Mouse (Mus musculus): Measurements from ENCODE around the gene Cacna1e. TPM values are rescaled to one million over a fixed set of nuclear protein-coding genes. Genes with fewer than 3 reads are reported as not detected.

The Cacna1e gene
- polyA plus RNA-seq, 1 experiment, result not detected

DNA sequence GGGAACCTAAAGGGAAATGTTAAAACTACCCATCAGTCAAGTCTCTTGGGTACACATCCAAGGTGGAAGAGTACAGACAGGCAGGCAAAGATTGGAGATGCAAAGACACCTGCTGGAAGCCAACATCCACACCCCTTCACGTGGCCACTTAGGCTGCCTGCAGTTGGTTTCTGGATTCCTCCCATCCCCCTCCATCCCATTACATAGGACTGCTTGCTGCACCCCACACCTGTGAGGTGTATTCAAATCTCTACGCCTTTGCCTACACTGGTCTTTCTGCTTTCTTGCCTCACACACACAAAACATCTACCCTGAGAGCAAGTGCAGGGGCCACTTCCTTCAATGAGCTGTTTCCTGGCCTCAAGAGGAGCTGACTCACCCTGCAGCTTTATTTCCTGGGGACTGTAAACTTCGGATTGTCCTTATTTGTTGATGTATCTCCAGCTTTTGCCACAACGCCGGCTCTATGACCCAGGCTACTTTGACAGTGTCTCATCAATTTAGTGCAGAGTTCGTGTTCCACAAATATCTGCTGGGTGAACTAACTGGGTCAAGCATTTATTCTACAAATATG, 43.2 kb downstream of the Cacna1e start:
- Histone ChIP-seq H3K27ac (ENCODE audit: insufficient read depth, low read depth, low read length) (no peak overlapping the region), H3K4me3 (ENCODE audit: insufficient read depth, low read length) (no peak overlapping the region), H3K4me1 (ENCODE audit: control insufficient read depth, insufficient read depth, low read length) (no peaks in the 10 kb centered on the region)
- no peak for TF ChIP-seq POLR2A (IDR thresholded peaks at IDR 0.05; ENCODE audit: borderline replicate concordance, low read depth, low read length)
- no peak for TF ChIP-seq CTCF (IDR thresholded peaks at IDR 0.05; ENCODE audit: low read depth, low read length)

GRCm38 (mm10) chr1:154839272-154839671, 45.0 kb downstream of the Cacna1e start:
- Histone ChIP-seq H3K4me3 (ENCODE audit: insufficient read depth, low read length) (no peak overlapping the region), H3K4me1 (ENCODE audit: control insufficient read depth, insufficient read depth, low read length) (no peaks in the 10 kb centered on the region), H3K27ac (ENCODE audit: insufficient read depth, low read depth, low read length) (no peak overlapping the region)
- TF ChIP-seq CTCF (IDR thresholded peaks at IDR 0.05; ENCODE audit: low read depth, low read length), result no peak
- TF ChIP-seq POLR2A (IDR thresholded peaks at IDR 0.05; ENCODE audit: borderline replicate concordance, low read depth, low read length), result no peak

GRCm38 (mm10) chr1:154836473-154836872, 47.8 kb downstream of the Cacna1e start:
- no peak overlapping the region for H3K27ac ChIP-seq (ENCODE audit: insufficient read depth, low read depth, low read length)
- H3K4me1 ChIP-seq (ENCODE audit: control insufficient read depth, insufficient read depth, low read length), result no peaks in the 10 kb centered on the region
- no peak overlapping the region for H3K4me3 ChIP-seq (ENCODE audit: insufficient read depth, low read length)
- TF ChIP-seq POLR2A (IDR thresholded peaks at IDR 0.05; ENCODE audit: borderline replicate concordance, low read depth, low read length), result no peak

DNA sequence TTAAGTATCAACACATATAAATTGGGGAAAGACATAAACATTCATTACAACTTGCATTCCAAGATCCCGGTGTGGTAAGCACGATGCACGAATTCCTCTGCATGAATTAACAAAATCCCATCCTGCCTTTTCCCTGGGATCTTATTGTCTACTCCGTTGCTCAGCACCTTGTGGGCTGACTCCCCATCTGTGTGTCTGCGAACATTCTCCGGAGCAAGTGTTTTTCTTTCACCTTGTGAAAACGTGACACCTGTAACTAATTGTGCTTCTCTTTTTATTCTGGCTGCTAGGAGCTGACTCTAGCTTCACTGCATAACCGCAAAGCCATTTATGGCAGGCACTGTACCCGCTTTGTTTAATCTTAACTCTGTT, 52.1 kb downstream of the Cacna1e start:
- H3K4me1 ChIP-seq (ENCODE audit: control insufficient read depth, insufficient read depth, low read length), result no peaks in the 10 kb centered on the region
- H3K27ac ChIP-seq (ENCODE audit: insufficient read depth, low read depth, low read length), result no peak overlapping the region
- TF ChIP-seq POLR2A (IDR thresholded peaks at IDR 0.05; ENCODE audit: borderline replicate concordance, low read depth, low read length) (no peak), CTCF (IDR thresholded peaks at IDR 0.05; ENCODE audit: low read depth, low read length) (no peak)
- no peak overlapping the region for H3K4me3 ChIP-seq (ENCODE audit: insufficient read depth, low read length)

GRCm38 (mm10) chr1:154831269-154832167, 52.8 kb downstream of the Cacna1e start:
- Histone ChIP-seq H3K27ac (ENCODE audit: insufficient read depth, low read depth, low read length) (no peak overlapping the region), H3K4me3 (ENCODE audit: insufficient read depth, low read length) (no peak overlapping the region), H3K4me1 (ENCODE audit: control insufficient read depth, insufficient read depth, low read length) (no peaks in the 10 kb centered on the region)
- no peak for TF ChIP-seq CTCF (IDR thresholded peaks at IDR 0.05; ENCODE audit: low read depth, low read length)

DNA sequence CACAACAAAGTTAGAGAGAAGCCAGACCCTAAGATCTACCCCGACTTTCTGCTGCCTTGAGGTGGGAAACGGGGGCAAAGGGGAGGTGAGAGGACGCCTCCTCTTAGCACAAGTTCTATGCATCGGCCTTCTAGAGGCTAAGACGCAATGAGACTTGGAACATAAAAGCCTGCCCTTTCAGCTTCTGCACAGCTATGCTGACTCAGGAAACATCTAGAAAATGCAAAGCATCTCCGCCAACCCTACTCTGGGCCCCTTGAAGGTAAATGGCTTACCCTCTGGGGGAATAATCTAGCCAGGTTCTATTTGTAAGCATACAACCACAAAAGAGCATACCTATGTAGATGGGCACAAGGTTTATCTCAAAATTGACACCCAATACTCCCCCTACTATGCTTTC, 54.2 kb downstream of the Cacna1e start:
- H3K27ac ChIP-seq (ENCODE audit: insufficient read depth, low read depth, low read length), result no peak overlapping the region
- TF ChIP-seq POLR2A (IDR thresholded peaks at IDR 0.05; ENCODE audit: borderline replicate concordance, low read depth, low read length), result no peak
- TF ChIP-seq CTCF (IDR thresholded peaks at IDR 0.05; ENCODE audit: low read depth, low read length), result no peak
- no peaks in the 10 kb centered on the region for H3K4me1 ChIP-seq (ENCODE audit: control insufficient read depth, insufficient read depth, low read length)
- H3K4me3 ChIP-seq (ENCODE audit: insufficient read depth, low read length), result no peak overlapping the region

DNA sequence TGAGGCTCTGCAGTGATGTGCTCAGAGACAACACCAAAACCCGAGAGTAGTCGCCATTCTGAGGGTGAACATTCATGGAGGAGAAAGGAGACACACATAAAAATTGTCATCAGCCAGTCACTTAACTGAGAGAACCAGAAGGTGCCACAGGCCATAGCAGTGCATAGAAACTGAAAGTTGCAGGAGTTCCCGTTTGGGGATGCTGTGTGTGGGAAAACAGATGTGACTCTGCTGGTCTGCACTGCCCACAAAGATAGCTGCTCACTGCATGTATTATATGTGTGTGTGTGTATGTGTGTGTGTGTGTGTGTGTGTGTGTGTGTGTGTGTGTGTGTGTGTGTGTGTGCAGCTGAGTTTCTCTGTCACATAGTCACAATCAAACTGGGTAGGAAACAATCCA, 61.2 kb downstream of the Cacna1e start:
- no peak for TF ChIP-seq CTCF (IDR thresholded peaks at IDR 0.05; ENCODE audit: low read depth, low read length)
- TF ChIP-seq POLR2A (IDR thresholded peaks at IDR 0.05; ENCODE audit: borderline replicate concordance, low read depth, low read length), result no peak
- no peak overlapping the region for H3K4me3 ChIP-seq (ENCODE audit: insufficient read depth, low read length)
- no peaks in the 10 kb centered on the region for H3K4me1 ChIP-seq (ENCODE audit: control insufficient read depth, insufficient read depth, low read length)
- H3K27ac ChIP-seq (ENCODE audit: insufficient read depth, low read depth, low read length), result no peak overlapping the region

GRCm38 (mm10) chr1:154820422-154820821, 63.9 kb downstream of the Cacna1e start:
- no peak for TF ChIP-seq CTCF (IDR thresholded peaks at IDR 0.05; ENCODE audit: low read depth, low read length)
- no peak for TF ChIP-seq POLR2A (IDR thresholded peaks at IDR 0.05; ENCODE audit: borderline replicate concordance, low read depth, low read length)
- Histone ChIP-seq H3K27ac (ENCODE audit: insufficient read depth, low read depth, low read length) (no peak overlapping the region), H3K4me3 (ENCODE audit: insufficient read depth, low read length) (no peak overlapping the region), H3K4me1 (ENCODE audit: control insufficient read depth, insufficient read depth, low read length) (no peaks in the 10 kb centered on the region)

- no peaks in the 10 kb centered on the region for H3K4me1 ChIP-seq (ENCODE audit: control insufficient read depth, insufficient read depth, low read length)
- H3K27ac ChIP-seq (ENCODE audit: insufficient read depth, low read depth, low read length), result no peak overlapping the region
- no peak overlapping the region for H3K4me3 ChIP-seq (ENCODE audit: insufficient read depth, low read length)
- TF ChIP-seq CTCF (IDR thresholded peaks at IDR 0.05; ENCODE audit: low read depth, low read length) (no peak), POLR2A (IDR thresholded peaks at IDR 0.05; ENCODE audit: borderline replicate concordance, low read depth, low read length) (no peak)
Measured at GRCm38 (mm10) chr1:154819960-154820359, 64.3 kb downstream of the Cacna1e start.

DNA sequence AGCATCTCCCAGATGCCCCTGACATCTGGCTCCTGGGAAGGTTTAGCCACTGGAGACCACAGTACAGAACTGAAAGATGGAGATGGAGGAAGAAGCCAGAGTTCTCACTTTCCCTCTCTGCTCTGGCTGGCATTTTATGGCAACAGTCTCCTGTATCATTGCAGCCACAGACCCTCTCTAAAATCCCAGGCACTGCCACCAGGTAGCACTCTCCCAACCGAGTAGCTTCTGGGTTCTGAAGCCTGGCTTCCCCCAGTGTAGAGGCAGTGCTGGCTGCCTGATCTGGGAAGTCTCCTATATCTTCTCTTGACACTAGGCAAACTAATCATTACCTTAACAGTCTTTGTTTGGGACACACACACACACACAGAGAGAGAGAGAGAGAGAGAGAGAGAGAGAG, 65.6 kb downstream of the Cacna1e start:
- TF ChIP-seq POLR2A (IDR thresholded peaks at IDR 0.05; ENCODE audit: borderline replicate concordance, low read depth, low read length) (no peak), CTCF (IDR thresholded peaks at IDR 0.05; ENCODE audit: low read depth, low read length) (no peak)
- Histone ChIP-seq H3K4me1 (ENCODE audit: control insufficient read depth, insufficient read depth, low read length) (no peaks in the 10 kb centered on the region), H3K4me3 (ENCODE audit: insufficient read depth, low read length) (no peak overlapping the region), H3K27ac (ENCODE audit: insufficient read depth, low read depth, low read length) (no peak overlapping the region)

Data from bone marrow macrophage, adult 2 months (primary cell).